Mouse (Mus musculus) CH12.LX (cell line): ENCODE data around the gene Gtf3c1.

Experiments
- CTCF ChIP-seq, 2 experiments: IDR thresholded peaks in 1 of 2; conservative IDR thresholded peaks in 1 of 2; 2 replicates each; pipeline ENCODE4 v1.5.1; 2011 to 2012; ENCODE audit warnings: low read depth in 2 of 2, low read length in 2 of 2, improper control_type of control experiment in 1 of 2, inconsistent platforms in 1 of 2, mild to moderate bottlenecking in 1 of 2, moderate library complexity in 1 of 2
- E2F4 ChIP-seq: IDR thresholded peaks from 2 replicates; pipeline ENCODE4 v1.6.1; 2011; ENCODE audit warnings: low read depth, low read length, improper control_type of control experiment; ENCODE audit not compliant: insufficient replicate concordance
- ELF1 ChIP-seq: IDR thresholded peaks from 2 replicates; pipeline ENCODE4 v1.6.1; 2014; ENCODE audit warnings: low read depth, mild to moderate bottlenecking, inconsistent platforms, low read length, improper control_type of control experiment
- ETS1 ChIP-seq: conservative IDR thresholded peaks from 2 replicates; pipeline ENCODE4 v1.6.1; 2012; ENCODE audit warnings: low read depth, mild to moderate bottlenecking, inconsistent platforms, low read length, improper control_type of control experiment, moderate library complexity
- IRF4 ChIP-seq: IDR thresholded peaks from 2 replicates; pipeline ENCODE4 v1.6.1; 2014; ENCODE audit warnings: low read depth, mild to moderate bottlenecking, inconsistent platforms, low read length, improper control_type of control experiment
- JUND ChIP-seq: conservative IDR thresholded peaks from 2 replicates; pipeline ENCODE4 v1.6.1; 2011; ENCODE audit warnings: low read depth, low read length, improper control_type of control experiment
- MAFK ChIP-seq: IDR thresholded peaks from 2 replicates; pipeline ENCODE4 v1.6.1; 2011; ENCODE audit warnings: low read length, improper control_type of control experiment; ENCODE audit not compliant: insufficient replicate concordance
- MAZ ChIP-seq: IDR thresholded peaks from 2 replicates; pipeline ENCODE4 v1.6.1; 2012; ENCODE audit warnings: low read depth, mild to moderate bottlenecking, inconsistent platforms, low read length, improper control_type of control experiment, moderate library complexity
- POLR2A ChIP-seq: IDR thresholded peaks from 2 replicates; pipeline ENCODE4 v1.6.1; 2011; ENCODE audit warnings: low read depth, mild to moderate bottlenecking, improper control_type of control experiment, low read length
- USF1 ChIP-seq: IDR thresholded peaks from 2 replicates; pipeline ENCODE4 v1.6.1; 2014; ENCODE audit warnings: low read depth, mild to moderate bottlenecking, inconsistent platforms, low read length, improper control_type of control experiment

- TF ChIP-seq JUND (no peak), MAFK (no peak), CTCF (conservative IDR thresholded peaks at IDR 0.05 in 1 of 2, IDR thresholded peaks at IDR 0.05 in 1 of 2; ENCODE audit: low read depth in 2 of 2, low read length in 2 of 2) (no peak), POLR2A (no peak), E2F4 (no peak), ETS1 (no peak), IRF4 (no peak), ELF1 (no peak), MAZ (no peak), USF1 (no peak)
Observed at GRCm38 (mm10) chr7:125716724-125717123, 9.1 kb upstream of the Gtf3c1 start.
